Mouse (Mus musculus) hindbrain, postnatal 0 days (tissue): Measurements from ENCODE around the gene AU021092. TPM values are rescaled to one million over a fixed set of nuclear protein-coding genes. Genes with fewer than 3 reads are reported as not detected.

ENCODE experiments used
- ATAC-seq: fragments of 200-750 bp; cut with Nextera tagmentation; 2 replicates; pipeline ENCODE4 v1.8.0; 2017; ENCODE audit warnings: mild to moderate bottlenecking, moderate TSS enrichment, moderate library complexity
- DNase-seq: peaks from one replicate; pipeline ENCODE4 v3.0.0-alpha.2; 2015; ENCODE audit warnings: low spot score
- H3K27ac ChIP-seq: fragments of 300-500 bp; sonication (generic); 2 replicates; pipeline ENCODE4 v1.5.1; 2014; ENCODE audit warnings: mild to moderate bottlenecking
- H3K27me3 ChIP-seq: fragments of 300-500 bp; sonication (generic); 2 replicates; pipeline ENCODE4 v1.6.1; 2014; ENCODE audit warnings: low read length, mixed read lengths; ENCODE audit not compliant: insufficient read depth
- H3K36me3 ChIP-seq: fragments of 300-500 bp; sonication (generic); 2 replicates; pipeline ENCODE4 v1.6.1; 2014; ENCODE audit warnings: low read length, mixed read lengths; ENCODE audit not compliant: insufficient read depth
- H3K4me1 ChIP-seq: fragments of 300-500 bp; sonication (generic); 2 replicates; pipeline ENCODE4 v1.6.1; 2014; ENCODE audit warnings: antibody characterized with exemption, low read length, mixed read lengths; ENCODE audit not compliant: insufficient read depth
- H3K4me2 ChIP-seq: fragments of 300-500 bp; sonication (generic); 2 replicates; pipeline ENCODE4 v1.6.1; 2014; ENCODE audit warnings: low read depth, mild to moderate bottlenecking, low read length, moderate library complexity, mixed read lengths
- H3K4me3 ChIP-seq: fragments of 300-500 bp; sonication (generic); 2 replicates; pipeline ENCODE4 v1.5.1; 2014; ENCODE audit warnings: low read length
- H3K9ac ChIP-seq: fragments of 300-500 bp; sonication (generic); replicated peaks from 2 replicates; pipeline ENCODE4 v1.6.1; 2014; ENCODE audit warnings: mild to moderate bottlenecking, low read length, moderate library complexity, mixed read lengths
- H3K9me3 ChIP-seq: fragments of 300-500 bp; sonication (generic); 2 replicates; pipeline ENCODE4 v1.6.1; 2016; ENCODE audit warnings: low read length, mixed read lengths
- CTCF ChIP-seq: IDR thresholded peaks from 2 replicates; pipeline ENCODE4 v1.5.1; 2016; ENCODE audit warnings: antibody characterized with exemption, control low read depth, low read depth
- WGBS: fragments of 180-500 bp; shearing (Covaris S2); extraction: QIAGEN DNeasy Blood & Tissue Kit; methylation state at CpG from one replicate; pipeline ENCODE4 v1.1.7; 2014; 5-methylcytosine and 5-hydroxymethylcytosine counted together
- polyA plus RNA-seq: library from polyadenylated mRNA; unstranded; fragments of >200 nt; fragmentation: Nextera tagmentation; extraction: Ambion mirVana; gene quantifications from 2 replicates; pipeline ENCODE4 v1.2.1, GENCODE M21; 2015
- total RNA-seq: library from RNA; depleted of rRNA; stranded (reverse); fragments of >200 nt; gene quantifications from 2 replicates; pipeline ENCODE4 v1.2.3, GENCODE M21; 2014

AU021092 gene
- total and polyA plus RNA-seq, 2 experiments from 2014 or later, result 9.6 to 18.6 TPM

DNA sequence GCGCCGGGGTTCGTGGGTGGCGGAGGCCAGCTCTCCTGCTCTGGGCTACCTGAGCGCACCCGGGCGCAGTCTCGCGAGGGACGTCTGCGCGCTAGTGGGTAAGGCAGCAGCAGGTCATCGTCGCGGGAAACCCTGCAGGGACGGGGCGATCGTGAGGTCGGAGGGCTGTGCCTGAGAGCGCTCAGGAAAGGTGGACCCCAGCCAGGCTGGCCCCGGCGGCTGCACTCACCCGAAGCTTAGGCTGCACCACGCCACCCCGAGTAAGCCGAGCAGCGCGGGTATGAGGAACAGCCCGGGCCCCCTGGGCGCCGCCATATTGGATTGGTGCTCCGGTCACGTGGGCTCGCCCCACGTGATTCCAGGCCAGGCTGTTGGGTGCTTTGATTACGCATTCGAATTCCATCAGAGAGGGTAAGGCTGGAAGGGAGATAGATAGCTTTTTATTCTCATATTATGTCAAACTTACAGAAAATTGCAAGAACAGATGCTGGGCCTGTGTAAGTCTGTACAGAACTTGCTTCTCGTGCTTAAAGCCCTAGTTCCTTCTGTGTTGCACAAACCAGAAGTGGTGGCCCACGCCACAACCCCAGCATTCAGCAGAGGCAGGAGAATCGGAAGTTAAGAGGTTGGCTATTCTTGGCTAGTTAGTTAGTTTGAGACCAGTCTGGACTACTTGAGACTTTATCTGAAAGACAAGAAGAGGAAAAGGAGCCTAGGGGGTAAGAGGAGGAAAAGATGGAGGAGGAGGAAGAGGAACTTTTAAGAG is 18.2 kb downstream of the AU021092 start, which contains the start of gene Nagpa:
Gene Nagpa (minus strand): TSS at position 345 of the 766 bp plus-strand sequence.
- Histone ChIP-seq H3K27ac (no peak within 1 kb of the TSS), H3K4me3 (peak within 1 kb of the TSS; percentile 78), H3K36me3 (peaks cover 10% of the 10 kb centered on the region), H3K9me3 (no peaks in the 10 kb centered on the region), H3K4me2 (peak within 1 kb of the TSS; percentile 75), H3K4me1 (peaks cover 11% of the 10 kb centered on the region; the same call in 1 of the 2 replicates), H3K9ac (peak within 1 kb of the TSS; percentile 54), H3K27me3 (no peaks in the 10 kb centered on the region)
- DNase-seq, result peak; percentile 92
- peak; percentile 93 for ATAC-seq
- TF ChIP-seq CTCF, result no peak
- WGBS, result 3% methylated on average over 40 of the region's 40 CpGs

DNA sequence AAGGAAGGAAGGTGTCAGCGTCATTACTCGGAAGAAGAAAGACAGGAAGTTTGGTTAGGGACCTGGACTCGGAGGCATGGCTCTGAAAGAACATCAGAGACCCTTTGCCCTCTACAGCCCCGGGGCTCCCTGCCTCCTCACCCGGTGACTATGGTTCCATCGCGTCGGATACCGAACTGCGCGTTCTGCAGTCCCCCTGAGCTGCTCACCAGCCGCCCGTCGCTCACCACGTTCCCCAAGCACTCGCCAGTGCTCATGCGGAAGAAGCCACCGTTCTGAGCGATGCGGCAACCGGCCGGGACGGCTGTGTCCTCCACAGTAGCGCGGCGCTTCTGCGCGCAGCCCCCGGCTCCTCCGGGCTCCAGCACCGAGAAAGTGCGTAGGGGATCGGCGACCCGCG is 18.9 kb downstream of the AU021092 start:
- Histone ChIP-seq H3K4me2 (peak overlapping the region; percentile 75), H3K9me3 (no peaks in the 10 kb centered on the region), H3K36me3 (peaks cover 11% of the 10 kb centered on the region), H3K9ac (peak overlapping the region; percentile 54), H3K27me3 (no peaks in the 10 kb centered on the region), H3K27ac (no peak overlapping the region), H3K4me1 (peaks cover 11% of the 10 kb centered on the region; the same call in 1 of the 2 replicates), H3K4me3 (peak overlapping the region; percentile 78)
- no peak for TF ChIP-seq CTCF
- WGBS, result 2% methylated on average over 36 of the region's 36 CpGs
- DNase-seq, result no peak
- no peak for ATAC-seq

DNA sequence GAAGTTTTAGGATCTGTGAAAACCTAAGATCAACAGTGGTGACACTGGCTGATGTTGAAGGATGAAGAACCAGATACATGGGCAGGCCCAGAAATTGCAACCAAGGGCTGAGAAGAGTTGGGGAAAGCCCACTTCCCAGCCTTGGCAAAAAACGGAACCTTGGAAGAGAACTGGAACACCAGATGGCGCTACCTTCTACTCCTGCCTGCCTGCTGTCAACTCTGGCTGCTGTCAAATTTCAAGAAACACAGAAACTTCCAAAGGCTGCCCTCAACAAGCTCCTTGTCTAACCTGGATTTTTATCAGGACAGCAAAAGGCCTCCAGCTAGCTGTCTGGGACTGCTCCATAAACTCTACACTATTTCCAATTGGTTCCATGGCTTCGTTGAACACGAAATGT is 19.4 kb downstream of the AU021092 start:
- Histone ChIP-seq H3K36me3 (peaks cover 11% of the 10 kb centered on the region), H3K9ac (no peak overlapping the region; the same call in 1 of the 2 replicates), H3K27ac (no peak overlapping the region), H3K9me3 (no peaks in the 10 kb centered on the region), H3K4me1 (peaks cover 11% of the 10 kb centered on the region; the same call in 1 of the 2 replicates), H3K4me2 (peak overlapping the region; percentile 75), H3K4me3 (peak overlapping the region; percentile 78; the same call in 1 of the 2 replicates), H3K27me3 (no peaks in the 10 kb centered on the region)
- WGBS, result 12% methylated on average over 4 of the region's 4 CpGs
- TF ChIP-seq CTCF, result peak; percentile 72
- ATAC-seq (no peak), DNase-seq (peak; percentile 66)

- Histone ChIP-seq H3K4me2 (no peak overlapping the region), H3K4me3 (no peak overlapping the region), H3K4me1 (no peaks in the 10 kb centered on the region), H3K27me3 (no peaks in the 10 kb centered on the region), H3K27ac (no peak overlapping the region), H3K9ac (no peak overlapping the region), H3K9me3 (no peaks in the 10 kb centered on the region), H3K36me3 (peaks cover 14% of the 10 kb centered on the region)
- TF ChIP-seq CTCF, result peak; percentile 78
- peak; percentile 73 for DNase-seq
- no peak for ATAC-seq
- 32% methylated on average over 6 of the region's 6 CpGs for WGBS
These were observed 27.0 kb downstream of the AU021092 start for GRCm38 (mm10) chr16:5195080-5195479.

- no peaks in the 10 kb centered on the region for H3K27me3 ChIP-seq
- H3K27ac ChIP-seq, result no peak overlapping the region
- no peak for TF ChIP-seq CTCF
- H3K4me1 ChIP-seq, result no peaks in the 10 kb centered on the region
- H3K9ac ChIP-seq, result no peak overlapping the region
- ATAC-seq (no peak), DNase-seq (no peak)
- H3K36me3 ChIP-seq, result no peaks in the 10 kb centered on the region
- no peaks in the 10 kb centered on the region for H3K9me3 ChIP-seq
- no peak overlapping the region for H3K4me3 ChIP-seq
- WGBS, result 62% methylated on average over 7 of the region's 7 CpGs
- no peak overlapping the region for H3K4me2 ChIP-seq
These were observed 35.9 kb downstream of the AU021092 start for GRCm38 (mm10) chr16:5186234-5186633.

GRCm38 (mm10) chr16:5185691-5186090 is 36.4 kb downstream of the AU021092 start:
- Histone ChIP-seq H3K4me1 (no peaks in the 10 kb centered on the region), H3K9me3 (no peaks in the 10 kb centered on the region), H3K9ac (no peak overlapping the region), H3K27ac (no peak overlapping the region), H3K4me2 (no peak overlapping the region), H3K27me3 (no peaks in the 10 kb centered on the region), H3K36me3 (no peaks in the 10 kb centered on the region), H3K4me3 (no peak overlapping the region)
- ATAC-seq (no peak), DNase-seq (no peak)
- 57% methylated on average over 7 of the region's 7 CpGs for WGBS
- no peak for TF ChIP-seq CTCF

- no peak overlapping the region for H3K27ac ChIP-seq
- ATAC-seq (peak; percentile 57; the same call in 1 of the 2 replicates), DNase-seq (peak; percentile 39)
- TF ChIP-seq CTCF, result no peak
- no peaks in the 10 kb centered on the region for H3K27me3 ChIP-seq
- H3K36me3 ChIP-seq, result no peaks in the 10 kb centered on the region
- no peak overlapping the region for H3K9ac ChIP-seq
- H3K9me3 ChIP-seq, result no peaks in the 10 kb centered on the region
- no peak overlapping the region for H3K4me2 ChIP-seq
- no peaks in the 10 kb centered on the region for H3K4me1 ChIP-seq
- H3K4me3 ChIP-seq, result no peak overlapping the region
- WGBS, result 56% methylated on average over 5 of the region's 5 CpGs
These were observed 37.1 kb downstream of the AU021092 start for GRCm38 (mm10) chr16:5184956-5185355.
